Mouse (Mus musculus) induced T-regulatory cell, adult 2 months (primary cell): Measurements from ENCODE around the gene Gprc6a.

Experiments
- DNase-seq: peaks from one replicate; pipeline ENCODE4 v3.0.0-alpha.2; 2012; ENCODE audit warnings: low read depth

Gene Gprc6a

GRCm38 (mm10) chr10:51590139-51590574, 41.1 kb downstream of the Gprc6a start, which contains the start of gene Fam162b:
Gene Fam162b (minus strand): TSS chr10:51590517.
- DNase-seq = no peak

GRCm38 (mm10) chr10:51584919-51585318, 46.3 kb downstream of the Gprc6a start:
- DNase-seq = no peak

GRCm38 (mm10) chr10:51584378-51584777, 46.9 kb downstream of the Gprc6a start:
- DNase-seq = no peak

- DNase-seq = no peak
These were observed 59.9 kb downstream of the Gprc6a start for GRCm38 (mm10) chr10:51571225-51571996.
